Mouse (Mus musculus): ENCODE results near the gene Stat3. TPM values are rescaled to one million over a fixed set of nuclear protein-coding genes. Genes with fewer than 3 reads are reported as not detected.

Stat3 gene
- polyA plus RNA-seq, 1 experiment from 2014 or later = 48.4 TPM

- H3K4me3 ChIP-seq = no peak overlapping the region
- WGBS = 11% methylated on average over 6 of the region's 6 CpGs
- peaks cover 31% of the 10 kb centered on the region for H3K27me3 ChIP-seq
- H3K9me3 ChIP-seq = no peaks in the 10 kb centered on the region
- peak overlapping the region; percentile 46 for H3K4me2 ChIP-seq
- no peak overlapping the region for H3K9ac ChIP-seq
- ATAC-seq (ENCODE audit: low FRiP score, low read depth) = peak; percentile 65
- no peak overlapping the region for H3K27ac ChIP-seq (replicated peaks)
- no peaks in the 10 kb centered on the region for H3K36me3 ChIP-seq
- peaks cover 27% of the 10 kb centered on the region for H3K4me1 ChIP-seq (replicated peaks)
Observed at GRCm38 (mm10) chr11:100960540-100960939, 21.2 kb upstream of the Stat3 start.

GRCm38 (mm10) chr11:100959826-100960225 lies 20.5 kb upstream of the Stat3 start:
- H3K4me2 ChIP-seq = peak overlapping the region; percentile 60; the same call in 1 of the 2 replicates
- no peak for ATAC-seq (ENCODE audit: low FRiP score, low read depth)
- H3K9me3 ChIP-seq = no peaks in the 10 kb centered on the region
- no peak overlapping the region for H3K9ac ChIP-seq
- 31% methylated on average over 3 of the region's 3 CpGs for WGBS
- no peaks in the 10 kb centered on the region for H3K36me3 ChIP-seq
- H3K4me1 ChIP-seq (replicated peaks) = peaks cover 27% of the 10 kb centered on the region
- no peak overlapping the region for H3K4me3 ChIP-seq
- H3K27ac ChIP-seq (replicated peaks) = 0 out of 2 replicates have a peak overlapping the region, but pooled peaks have one; percentile 1
- peaks cover 29% of the 10 kb centered on the region for H3K27me3 ChIP-seq

DNA sequence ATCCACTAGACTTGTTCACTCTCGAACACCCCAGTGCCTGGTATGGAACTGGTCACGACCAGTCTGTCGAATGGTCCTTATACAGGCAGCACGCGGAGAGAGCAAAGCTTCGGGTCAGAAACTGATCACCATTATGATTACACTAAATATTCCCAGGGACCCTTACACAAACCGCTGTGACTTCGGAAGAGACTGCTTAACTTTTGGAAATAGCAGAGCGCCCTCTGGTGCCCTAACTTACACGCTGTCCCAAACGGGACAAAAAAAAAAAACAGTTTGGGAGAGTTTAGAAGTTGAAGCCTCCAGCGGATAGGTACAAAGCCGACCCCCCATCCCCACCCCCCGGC lies 20.1 kb upstream of the Stat3 start:
- 0 out of 2 replicates have a peak overlapping the region, but pooled peaks have one; percentile 1 for H3K27ac ChIP-seq (replicated peaks)
- 4% methylated on average over 14 of the region's 14 CpGs for WGBS
- H3K9ac ChIP-seq = no peak overlapping the region
- H3K4me2 ChIP-seq = peak overlapping the region; percentile 60
- peaks cover 27% of the 10 kb centered on the region for H3K4me1 ChIP-seq (replicated peaks)
- H3K4me3 ChIP-seq = peak overlapping the region; percentile 33
- no peaks in the 10 kb centered on the region for H3K9me3 ChIP-seq
- ATAC-seq (ENCODE audit: low FRiP score, low read depth) = no peak
- H3K36me3 ChIP-seq = no peaks in the 10 kb centered on the region
- H3K27me3 ChIP-seq = peaks cover 29% of the 10 kb centered on the region

GRCm38 (mm10) chr11:100958613-100959463 lies 19.5 kb upstream of the Stat3 start:
- no peak for ATAC-seq (ENCODE audit: low FRiP score, low read depth)

GRCm38 (mm10) chr11:100957915-100958469 lies 18.7 kb upstream of the Stat3 start:
- H3K9ac ChIP-seq = no peak overlapping the region
- H3K27ac ChIP-seq (replicated peaks) = no peak overlapping the region
- H3K36me3 ChIP-seq = no peaks in the 10 kb centered on the region
- no peaks in the 10 kb centered on the region for H3K9me3 ChIP-seq
- 30% methylated on average over 6 of the region's 6 CpGs for WGBS
- peaks cover 27% of the 10 kb centered on the region for H3K4me1 ChIP-seq (replicated peaks)
- ATAC-seq (ENCODE audit: low FRiP score, low read depth) = no peak
- H3K4me3 ChIP-seq = peak overlapping the region; percentile 33; the same call in 1 of the 2 replicates
- no peak overlapping the region for H3K4me2 ChIP-seq
- H3K27me3 ChIP-seq = peaks cover 29% of the 10 kb centered on the region

More at GRCm38 (mm10) chr11:100958613-100959463, 19.5 kb upstream of the Stat3 start:
- Histone ChIP-seq H3K36me3 (no peaks in the 10 kb centered on the region), H3K4me3 (peak overlapping the region; percentile 33), H3K9ac (peak overlapping the region; percentile 27), H3K27me3 (peaks cover 29% of the 10 kb centered on the region), H3K9me3 (no peaks in the 10 kb centered on the region), H3K4me2 (peak overlapping the region; percentile 60), H3K4me1 (replicated peaks) (peaks cover 27% of the 10 kb centered on the region), H3K27ac (replicated peaks) (no peak overlapping the region)
- 8% methylated on average over 76 of the region's 76 CpGs for WGBS

GRCm38 (mm10) chr11:100957244-100957643 lies 17.9 kb upstream of the Stat3 start:
- ATAC-seq (ENCODE audit: low FRiP score, low read depth) = no peak
- H3K9ac ChIP-seq = no peak overlapping the region
- no peak overlapping the region for H3K4me2 ChIP-seq
- peaks cover 29% of the 10 kb centered on the region for H3K27me3 ChIP-seq
- no peak overlapping the region for H3K27ac ChIP-seq (replicated peaks)
- H3K4me3 ChIP-seq = no peak overlapping the region
- H3K4me1 ChIP-seq (replicated peaks) = peaks cover 29% of the 10 kb centered on the region
- no peaks in the 10 kb centered on the region for H3K36me3 ChIP-seq
- no peaks in the 10 kb centered on the region for H3K9me3 ChIP-seq
- WGBS = 10% methylated on average over 5 of the region's 5 CpGs

- Histone ChIP-seq H3K9ac (no peak overlapping the region), H3K27me3 (no peaks in the 10 kb centered on the region), H3K4me2 (no peak overlapping the region), H3K27ac (replicated peaks) (no peak overlapping the region), H3K36me3 (no peaks in the 10 kb centered on the region), H3K4me3 (no peak overlapping the region), H3K9me3 (no peaks in the 10 kb centered on the region), H3K4me1 (replicated peaks) (peaks cover 7% of the 10 kb centered on the region)
- WGBS = 100% methylated on average over 1 of the region's 1 CpGs
- no peak for ATAC-seq (ENCODE audit: low FRiP score, low read depth)
Observed at GRCm38 (mm10) chr11:100949540-100949939, 10.2 kb upstream of the Stat3 start.

GRCm38 (mm10) chr11:100948317-100948716 lies 9.0 kb upstream of the Stat3 start:
- no peak overlapping the region for H3K27ac ChIP-seq (replicated peaks)
- no peak for ATAC-seq (ENCODE audit: low FRiP score, low read depth)
- WGBS = 70% methylated on average over 4 of the region's 4 CpGs

GRCm38 (mm10) chr11:100947548-100947947 lies 8.2 kb upstream of the Stat3 start:
- H3K9me3 ChIP-seq = no peaks in the 10 kb centered on the region
- no peak overlapping the region for H3K9ac ChIP-seq
- H3K4me2 ChIP-seq = no peak overlapping the region
- no peaks in the 10 kb centered on the region for H3K36me3 ChIP-seq
- H3K27me3 ChIP-seq = no peaks in the 10 kb centered on the region
- peaks cover 7% of the 10 kb centered on the region for H3K4me1 ChIP-seq (replicated peaks)
- H3K4me3 ChIP-seq = no peak overlapping the region
- no peak for ATAC-seq (ENCODE audit: low FRiP score, low read depth)
- no peak overlapping the region for H3K27ac ChIP-seq (replicated peaks)

More at GRCm38 (mm10) chr11:100948317-100948716, 9.0 kb upstream of the Stat3 start:
- no peaks in the 10 kb centered on the region for H3K9me3 ChIP-seq
- H3K4me2 ChIP-seq = no peak overlapping the region
- H3K9ac ChIP-seq = no peak overlapping the region
- H3K36me3 ChIP-seq = no peaks in the 10 kb centered on the region
- peaks cover 7% of the 10 kb centered on the region for H3K4me1 ChIP-seq (replicated peaks)
- no peaks in the 10 kb centered on the region for H3K27me3 ChIP-seq
- no peak overlapping the region for H3K4me3 ChIP-seq

GRCm38 (mm10) chr11:100946862-100947261 lies 7.5 kb upstream of the Stat3 start:
- H3K4me3 ChIP-seq = no peak overlapping the region
- peak; percentile 45; the same call in 1 of the 2 replicates for ATAC-seq (ENCODE audit: low FRiP score, low read depth)
- no peaks in the 10 kb centered on the region for H3K27me3 ChIP-seq
- H3K27ac ChIP-seq (replicated peaks) = peak overlapping the region; percentile 51
- H3K4me1 ChIP-seq (replicated peaks) = peaks cover 2% of the 10 kb centered on the region
- H3K4me2 ChIP-seq = no peak overlapping the region
- H3K9ac ChIP-seq = no peak overlapping the region
- 35% methylated on average over 4 of the region's 4 CpGs for WGBS
- H3K9me3 ChIP-seq = no peaks in the 10 kb centered on the region
- H3K36me3 ChIP-seq = no peaks in the 10 kb centered on the region

DNA sequence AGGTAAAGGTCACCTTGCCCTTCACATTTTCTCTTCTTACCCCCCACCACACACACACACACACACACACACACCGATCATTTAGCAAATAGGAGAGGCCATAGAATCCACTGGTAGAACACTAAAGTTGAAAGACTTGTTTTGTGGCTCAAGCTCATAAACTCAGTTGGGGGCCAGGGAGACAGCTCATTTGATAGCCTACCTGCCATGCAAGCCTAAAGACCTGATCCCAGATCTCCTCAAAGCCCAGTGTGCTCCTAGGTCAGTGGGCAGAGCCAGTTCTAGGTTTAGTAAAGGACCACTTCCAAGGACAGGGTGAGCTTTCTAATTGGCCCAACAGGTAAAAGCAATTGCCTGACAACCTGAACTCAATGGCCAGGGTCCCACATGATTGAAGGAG lies 3.0 kb upstream of the Stat3 start:
- Histone ChIP-seq H3K4me1 (replicated peaks) (peaks cover 18% of the 10 kb centered on the region), H3K36me3 (no peaks in the 10 kb centered on the region), H3K4me2 (no peak overlapping the region), H3K9ac (no peak overlapping the region), H3K27ac (replicated peaks) (no peak overlapping the region), H3K4me3 (no peak overlapping the region), H3K9me3 (no peaks in the 10 kb centered on the region), H3K27me3 (no peaks in the 10 kb centered on the region)
- 86% methylated on average over 1 of the region's 1 CpGs for WGBS
- no peak for ATAC-seq (ENCODE audit: low FRiP score, low read depth)

- H3K4me2 ChIP-seq = peak overlapping the region; percentile 73
- 1% methylated on average over 41 of the region's 48 CpGs for WGBS
- peak overlapping the region; percentile 93 for H3K9ac ChIP-seq
- peak overlapping the region; percentile 83 for H3K27ac ChIP-seq (replicated peaks)
- no peaks in the 10 kb centered on the region for H3K36me3 ChIP-seq
- ATAC-seq (ENCODE audit: low FRiP score, low read depth) = no peak; the same call in 1 of the 2 replicates
- H3K4me1 ChIP-seq (replicated peaks) = peaks cover 23% of the 10 kb centered on the region
- no peaks in the 10 kb centered on the region for H3K9me3 ChIP-seq
- H3K4me3 ChIP-seq = peak overlapping the region; percentile 92
- no peaks in the 10 kb centered on the region for H3K27me3 ChIP-seq
Observed at GRCm38 (mm10) chr11:100938711-100939511, 429 bp downstream of the Stat3 start.

Data from hindbrain, embryonic 15.5 days (tissue).